Mouse (Mus musculus): ENCODE measurements around the gene Myh14. TPM values are rescaled to one million over a fixed set of nuclear protein-coding genes. Genes with fewer than 3 reads are reported as not detected.

The Myh14 gene
- polyA plus RNA-seq (2017; shearing (Covaris generic)), result not detected

GRCm38 (mm10) chr7:44670803-44671202 is at the start of gene Myh14:
Gene Myh14 (minus strand): TSS chr7:44670843.

GRCm38 (mm10) chr7:44708574-44708973 is 37.9 kb upstream of the Myh14 start, which contains the start of gene Izumo2:
Gene Izumo2 (plus strand): TSS chr7:44708742.

GRCm38 (mm10) chr7:44590402-44591347 is 80.0 kb downstream of the Myh14 start, which contains the start of gene Kcnc3:
Gene Kcnc3 (plus strand): TSS chr7:44590664.

DNA sequence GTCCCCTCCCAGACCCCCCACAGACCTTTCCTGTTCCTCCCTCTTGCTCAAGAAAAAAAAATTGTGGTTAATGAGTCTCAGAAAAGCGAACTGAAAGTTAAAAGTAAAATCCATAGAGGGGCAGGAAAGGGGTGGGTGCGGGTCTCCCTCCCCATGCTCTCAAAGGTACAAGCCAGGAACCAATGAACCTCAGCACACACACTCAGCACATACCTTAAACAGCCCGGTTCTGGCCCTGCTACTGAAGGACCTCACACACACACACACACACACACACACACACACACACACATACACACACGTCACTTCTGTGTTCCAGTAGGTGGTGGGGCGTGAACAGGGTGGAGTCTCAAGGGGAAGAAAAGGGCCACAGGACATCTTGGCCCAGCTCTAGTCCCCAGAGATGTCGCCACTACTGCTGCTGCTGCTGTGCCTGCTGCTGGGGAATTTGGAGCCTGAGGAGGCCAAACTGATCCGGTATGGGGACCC is 98.4 kb downstream of the Myh14 start, which contains the start of gene Napsa:
Napsa (plus strand) TSS at position 168 of the 489 bp plus-strand sequence.

Other genes starting within 250 kb of the Myh14 start
- gene Lrrc4b, start 241.8 kb downstream of the Myh14 start, polyA plus RNA-seq (2017; shearing (Covaris generic)), result not detected
- 0.28 TPM for gene Aspdh, start 205.5 kb downstream of the Myh14 start, polyA plus RNA-seq (2017; shearing (Covaris generic))
- 111 TPM for gene Josd2, start 202.9 kb downstream of the Myh14 start, polyA plus RNA-seq (2017; shearing (Covaris generic))
- 188 TPM for gene Emc10, start 174.3 kb downstream of the Myh14 start, polyA plus RNA-seq (2017; shearing (Covaris generic))
- gene Fam71e1, start 174.3 kb downstream of the Myh14 start, polyA plus RNA-seq (2017; shearing (Covaris generic)), result 3.4 TPM
- gene Mybpc2, start 146.2 kb downstream of the Myh14 start, polyA plus RNA-seq (2017; shearing (Covaris generic)), result not detected
- 0.87 TPM for gene Spib, start 138.8 kb downstream of the Myh14 start, polyA plus RNA-seq (2017; shearing (Covaris generic))
- 58.9 TPM for gene Pold1, start 122.0 kb downstream of the Myh14 start, polyA plus RNA-seq (2017; shearing (Covaris generic))
- gene Nr1h2, start 116.9 kb downstream of the Myh14 start, polyA plus RNA-seq (2017; shearing (Covaris generic)), result 143 TPM
- 1.3 TPM for gene Napsa, start 98.5 kb downstream of the Myh14 start, polyA plus RNA-seq (2017; shearing (Covaris generic))
- gene Kcnc3, start 80.2 kb downstream of the Myh14 start, polyA plus RNA-seq (2017; shearing (Covaris generic)), result not detected
- gene Izumo2, start 37.9 kb upstream of the Myh14 start, polyA plus RNA-seq (2017; shearing (Covaris generic)), result not detected
- 106 TPM for gene Vrk3, start 77.6 kb upstream of the Myh14 start, polyA plus RNA-seq (2017; shearing (Covaris generic))
- 0.71 TPM for gene Zfp473, start 80.2 kb upstream of the Myh14 start, polyA plus RNA-seq (2017; shearing (Covaris generic))
- 43.8 TPM for gene Nup62, start 145.2 kb upstream of the Myh14 start, polyA plus RNA-seq (2017; shearing (Covaris generic))
- gene Il4i1, start 145.5 kb upstream of the Myh14 start, polyA plus RNA-seq (2017; shearing (Covaris generic)), result 2.3 TPM
- gene Atf5, start 145.8 kb upstream of the Myh14 start, polyA plus RNA-seq (2017; shearing (Covaris generic)), result 0.39 TPM
- gene Akt1s1, start 178.1 kb upstream of the Myh14 start, polyA plus RNA-seq (2017; shearing (Covaris generic)), result 35.4 TPM
- 93.5 TPM for gene Tbc1d17, start 178.2 kb upstream of the Myh14 start, polyA plus RNA-seq (2017; shearing (Covaris generic))
- gene Pnkp, start 186.3 kb upstream of the Myh14 start, polyA plus RNA-seq (2017; shearing (Covaris generic)), result 105 TPM
- 27.7 TPM for gene Ptov1, start 198.9 kb upstream of the Myh14 start, polyA plus RNA-seq (2017; shearing (Covaris generic))
- 59.3 TPM for gene Med25, start 221.9 kb upstream of the Myh14 start, polyA plus RNA-seq (2017; shearing (Covaris generic))
- 45.3 TPM for gene Fuz, start 225.2 kb upstream of the Myh14 start, polyA plus RNA-seq (2017; shearing (Covaris generic))